12 mouse cellular contexts compared by ENCODE assay signal in the genomic region with DNA sequence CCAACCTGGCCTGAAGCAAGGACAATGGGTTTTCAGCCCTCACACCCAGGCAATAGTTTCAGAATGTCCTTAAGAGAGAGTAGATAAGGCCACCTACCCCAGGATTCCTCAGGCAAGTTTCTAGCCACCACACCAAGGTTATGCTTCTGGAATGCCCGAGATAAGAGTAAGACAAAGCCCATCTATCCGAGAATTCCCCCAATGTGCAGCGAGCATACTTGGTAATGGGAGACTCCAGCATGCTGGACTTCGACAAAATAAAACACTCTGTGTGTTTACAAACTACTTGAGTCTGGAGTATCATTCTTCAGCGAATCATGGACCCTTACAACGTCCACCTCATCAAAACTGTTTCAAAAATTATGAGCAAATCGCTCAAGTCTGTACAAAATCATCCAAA. TPM values are rescaled to one million over a fixed set of nuclear protein-coding genes. Genes with fewer than 3 reads are reported as not detected.
A peak's percentile ranks its signal among the peaks of the same experiment; 100 is the strongest.
DNase-seq lines count a peak whose midpoint lies in the region; ATAC-seq and TF ChIP-seq lines count a peak whose summit lies in the region.
"Had no signal": no experiment of that assay in that cellular context is flagged by ENCODE, and none has a peak within 500 bp of the region (broad histone marks: within the 10 kb centered on the region; RNA-seq: fewer than 3 reads in every experiment).

No protein-coding gene starts in this region.

- peaks cover 11% of the 10 kb centered on the region for H3K36me3 ChIP-seq in heart, embryonic 12.5 days
- peaks cover 18% of the 10 kb centered on the region for H3K36me3 ChIP-seq in G1E (replicated peaks)
- H3K36me3 ChIP-seq in forebrain, embryonic 14.5 days (ENCODE audit: control insufficient read depth, insufficient read depth, low read length) = peaks cover 5% of the 10 kb centered on the region; the same call in 1 of the 2 replicates
- peaks cover 14% of the 10 kb centered on the region for H3K36me3 ChIP-seq in liver, embryonic 13.5 days

- DNase-seq in heart, adult 8-10 months (ENCODE audit: low spot score) = no peak
- DNase-seq in G1E (ENCODE audit: low spot score) = no peak
- no peak for DNase-seq in forebrain, embryonic 14.5 days (ENCODE audit: low spot score)
- DNase-seq in liver, embryonic 13.5 days = peak; percentile 32
- DNase-seq in thymus, postnatal 10 days (ENCODE audit: low spot score in 2 of 2) = no peak
- DNase-seq in cerebellum, postnatal 14 days = no peak
- no peak for DNase-seq in frontal cortex, postnatal 36 days (ENCODE audit: low spot score in 2 of 2)
- DNase-seq: cerebellum, adult 2 months; thymus, postnatal 4 days had no signal

- no peak overlapping the region for H3K9ac ChIP-seq in heart, embryonic 12.5 days
- H3K9ac ChIP-seq in forebrain, embryonic 14.5 days (ENCODE audit: low read length) = no peak overlapping the region
- peak overlapping the region; percentile 81 for H3K9ac ChIP-seq in liver, embryonic 13.5 days

- no peak for TF ChIP-seq CTCF in G1E (IDR thresholded peaks at IDR 0.05; ENCODE audit: low read depth, low read length)

- peaks cover 27% of the 10 kb centered on the region for H3K4me1 ChIP-seq in heart, embryonic 12.5 days (replicated peaks)
- peaks cover 47% of the 10 kb centered on the region for H3K4me1 ChIP-seq in G1E (ENCODE audit: insufficient read depth, low read depth, low read length)
- H3K4me1 ChIP-seq in forebrain, embryonic 14.5 days (ENCODE audit: control insufficient read depth, insufficient read depth, low read length) = 0 out of 2 replicates have a peak, but pooled peaks cover 4% of the 10 kb centered on the region
- peaks cover 46% of the 10 kb centered on the region for H3K4me1 ChIP-seq in liver, embryonic 13.5 days (replicated peaks)

- H3K4me3 ChIP-seq in heart, embryonic 12.5 days = peak overlapping the region; percentile 74; the same call in 1 of the 2 replicates
- H3K4me3 ChIP-seq in G1E (ENCODE audit: low read depth, low read length) = peak overlapping the region; percentile 72
- H3K4me3 ChIP-seq in forebrain, embryonic 14.5 days (ENCODE audit: low read depth, low read length) = 0 out of 2 replicates have a peak overlapping the region, but pooled peaks have one; percentile 57
- H3K4me3 ChIP-seq in liver, embryonic 13.5 days (replicated peaks) = peak overlapping the region; percentile 74

- H3K27me3 ChIP-seq in heart, embryonic 12.5 days (replicated peaks) = no peaks in the 10 kb centered on the region
- H3K27me3 ChIP-seq in G1E (ENCODE audit: insufficient read depth, low read length) = no peaks in the 10 kb centered on the region
- H3K27me3 ChIP-seq in forebrain, embryonic 14.5 days (replicated peaks; ENCODE audit: control insufficient read depth, insufficient read depth, low read length) = no peaks in the 10 kb centered on the region
- no peaks in the 10 kb centered on the region for H3K27me3 ChIP-seq in liver, embryonic 13.5 days
- H3K27me3 ChIP-seq: CH12.LX had no signal

- ATAC-seq in heart, embryonic 12.5 days (ENCODE audit: insufficient number of reproducible peaks, low FRiP score) = no peak
- no peak for ATAC-seq in G1E (ENCODE audit: extremely low read depth, insufficient number of reproducible peaks, low FRiP score, poor library complexity, severe bottlenecking)
- ATAC-seq in forebrain, embryonic 14.5 days = no peak
- ATAC-seq in liver, embryonic 13.5 days (ENCODE audit: low read depth) = no peak

- no peaks in the 10 kb centered on the region for H3K9me3 ChIP-seq in heart, embryonic 12.5 days (replicated peaks)
- no peaks in the 10 kb centered on the region for H3K9me3 ChIP-seq in G1E (replicated peaks)
- H3K9me3 ChIP-seq in forebrain, embryonic 14.5 days (replicated peaks; ENCODE audit: control insufficient read depth, low read length) = no peaks in the 10 kb centered on the region
- no peaks in the 10 kb centered on the region for H3K9me3 ChIP-seq in liver, embryonic 13.5 days (replicated peaks)

- 0 out of 2 replicates have a peak overlapping the region, but pooled peaks have one; percentile 51 for H3K27ac ChIP-seq in heart, embryonic 12.5 days (ENCODE audit: poor library complexity, severe bottlenecking)
- H3K27ac ChIP-seq in forebrain, embryonic 14.5 days (ENCODE audit: low read depth, low read length) = no peak overlapping the region
- H3K27ac ChIP-seq in liver, embryonic 13.5 days = peak overlapping the region; percentile 91

- H3K4me2 ChIP-seq in heart, embryonic 12.5 days = peak overlapping the region; percentile 78
- peak overlapping the region; percentile 51 for H3K4me2 ChIP-seq in forebrain, embryonic 14.5 days (ENCODE audit: low read length)
- H3K4me2 ChIP-seq in liver, embryonic 13.5 days = peak overlapping the region; percentile 79

- 40% methylated on average over 7 of the region's 7 CpGs for WGBS in heart, embryonic 12.5 days
- WGBS in forebrain, embryonic 14.5 days = 77% methylated on average over 7 of the region's 7 CpGs
- WGBS in liver, embryonic 13.5 days (ENCODE audit: insufficient replicate concordance) = 35% methylated on average over 7 of the region's 7 CpGs

RNA-seq across cellular contexts. Expression of a gene that starts 0.9 kb away (rescaled TPM):
- polyA plus RNA-seq in heart, embryonic 12.5 days (2016; fragmentation: Nextera tagmentation; extraction: Ambion mirVana) = 138 TPM in 2 replicates
- total RNA-seq in heart, adult 8-10 months (2022) = 10 to 100 TPM; 75.6 to 96.5 (median 88.1) TPM
- total RNA-seq in G1E (2014; fragmentation: Nextera tagmentation) (120 TPM in 2 replicates), G1E (2017) (93.4 and 95.4 TPM in 2 replicates)
- 52.0 and 52.5 TPM in 2 replicates for polyA plus RNA-seq in G1E (2012)
- polyA plus RNA-seq in forebrain, embryonic 14.5 days (2014; fragmentation: Nextera tagmentation; extraction: Ambion mirVana) = 101 and 109 TPM in 2 replicates
- polyA plus RNA-seq in liver, embryonic 13.5 days (2015; fragmentation: Nextera tagmentation; extraction: Ambion mirVana) = 124 and 134 TPM in 2 replicates

RNA-seq across cellular contexts. Expression of a gene that starts 4.0 kb away (rescaled TPM):
- not detected in 2 replicates for polyA plus RNA-seq in heart, embryonic 12.5 days (2016; fragmentation: Nextera tagmentation; extraction: Ambion mirVana)
- total RNA-seq in heart, adult 8-10 months (2022) = not detected
- total RNA-seq in G1E (2014; fragmentation: Nextera tagmentation) (not detected in 2 replicates), G1E (2017) (not detected in 2 replicates)
- not detected in 2 replicates for polyA plus RNA-seq in G1E (2012)
- polyA plus RNA-seq in forebrain, embryonic 14.5 days (2014; fragmentation: Nextera tagmentation; extraction: Ambion mirVana) = not detected in 2 replicates
- not detected in 2 replicates for polyA plus RNA-seq in liver, embryonic 13.5 days (2015; fragmentation: Nextera tagmentation; extraction: Ambion mirVana)
- total RNA-seq: CH12.LX; hematopoietic stem cell, adult 5-6 weeks had no signal
- polyA plus RNA-seq: cerebellum, adult 2 months had no signal

RNA-seq across cellular contexts. Expression of a gene that starts 28.3 kb away (rescaled TPM):
- polyA plus RNA-seq in heart, embryonic 12.5 days (2016; fragmentation: Nextera tagmentation; extraction: Ambion mirVana) = not detected in 2 replicates
- total RNA-seq in heart, adult 8-10 months (2022) = not detected
- total RNA-seq in G1E (2014; fragmentation: Nextera tagmentation) = not detected in 2 replicates
- total RNA-seq in G1E (2017) = not detected in 2 replicates
- not detected in 2 replicates for polyA plus RNA-seq in G1E (2012)
- not detected in 2 replicates for polyA plus RNA-seq in forebrain, embryonic 14.5 days (2014; fragmentation: Nextera tagmentation; extraction: Ambion mirVana)
- polyA plus RNA-seq in liver, embryonic 13.5 days (2015; fragmentation: Nextera tagmentation; extraction: Ambion mirVana) = 11.7 and 12.9 TPM in 2 replicates
- total RNA-seq: CH12.LX; hematopoietic stem cell, adult 5-6 weeks had no signal
- polyA plus RNA-seq: cerebellum, adult 2 months had no signal

Comparison
In these comparisons a context has a peak if more than half of its experiments do, and no peak if none do; other contexts are left out.
1. RNA of a gene that starts 28.3 kb away (polyA plus RNA-seq): 11.7 to 12.9 TPM in liver, embryonic 13.5 days; not detected in heart, embryonic 12.5 days, not detected in G1E and not detected in forebrain, embryonic 14.5 days; every median in the first group is over 10 times any median in the second.
2. Peak in every context shown above with its lines, with median percentiles within 50 percentile points of each other: H3K4me2 ChIP-seq and H3K4me3 ChIP-seq.